Mouse (Mus musculus) mouse trophoblast stem cell (cell line): ENCODE results near the gene Lrrc55.

Source experiments
- in situ Hi-C, 2 experiments: fragments of 300-500 bp; cut with MseI, MboI; formaldehyde crosslinking; loops; 2 replicates in 1 of 2; 3 replicates in 1 of 2; pipeline ENCODE4 v1.15.1; 2025

Gene Lrrc55

GRCm38 (mm10) chr2:85135099-85135498 lies 61.9 kb downstream of the Lrrc55 start:
- in situ Hi-C loops = no loop called here

GRCm38 (mm10) chr2:85132204-85132603 lies 64.8 kb downstream of the Lrrc55 start:
- in situ Hi-C loops = no loop called here

- in situ Hi-C loops = no loop called here
These were observed 65.3 kb downstream of the Lrrc55 start for GRCm38 (mm10) chr2:85131724-85132123.

DNA sequence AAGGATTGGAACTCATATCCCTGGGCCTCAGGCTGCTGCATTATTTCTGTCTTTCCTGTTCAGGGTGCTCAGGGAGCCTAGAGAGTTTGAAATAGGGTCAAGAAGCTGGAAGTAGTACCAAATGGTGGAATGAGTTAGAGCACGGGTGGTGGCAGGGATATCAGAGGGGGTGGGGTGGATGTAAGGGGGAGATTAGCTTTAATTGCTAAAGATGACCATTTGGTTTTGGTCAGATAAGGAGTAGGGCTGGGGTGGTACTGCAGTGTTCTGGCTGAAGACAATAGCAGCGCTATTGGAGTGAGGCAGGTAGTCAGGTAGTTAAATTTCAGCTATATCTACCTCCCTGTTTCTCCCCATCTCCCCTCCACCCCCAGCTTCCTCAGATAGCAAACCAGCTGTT lies 65.8 kb downstream of the Lrrc55 start:
- in situ Hi-C loops = no loop called here

DNA sequence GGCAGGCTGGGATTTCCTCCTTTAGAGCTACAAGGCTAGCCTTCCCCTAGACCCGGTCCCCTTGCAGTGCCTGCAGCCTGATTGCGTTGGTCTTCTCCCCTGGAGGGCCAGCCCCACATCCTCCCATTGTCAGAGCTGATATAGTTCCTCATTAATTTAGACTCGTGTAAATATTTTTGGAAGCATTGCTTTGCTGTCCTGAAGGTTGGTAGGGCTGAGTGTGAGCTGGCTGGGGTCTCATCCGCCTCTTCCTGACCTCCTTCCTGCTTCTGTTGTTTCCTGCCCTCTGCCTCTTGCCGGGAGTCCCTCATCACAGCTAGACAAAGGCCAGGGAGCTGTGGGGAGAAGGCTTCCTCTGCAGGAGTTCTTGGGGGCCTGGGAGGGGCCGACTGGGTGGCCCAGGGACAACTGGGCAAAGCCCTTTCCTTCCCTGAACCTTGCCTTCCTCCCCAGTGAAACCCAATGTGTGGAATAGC lies 67.5 kb downstream of the Lrrc55 start:
- in situ Hi-C loops = loop anchor here (5.0 to 10.0 kb wide), 2 partner anchors 118 to 435 kb away; no protein-coding TSS in a partner anchor

- in situ Hi-C loops = loop anchor here (5.0 to 10.0 kb wide), 3 partner anchors 123 to 441 kb away; no protein-coding TSS in a partner anchor
These were observed 73.0 kb downstream of the Lrrc55 start for GRCm38 (mm10) chr2:85123869-85124535.

GRCm38 (mm10) chr2:85123187-85123868 lies 73.7 kb downstream of the Lrrc55 start:
- in situ Hi-C loops = loop anchor here (5.0 to 10.0 kb wide), 3 partner anchors 124 to 441 kb away; no protein-coding TSS in a partner anchor
